Mouse (Mus musculus): ENCODE results near the gene Nr1i2. TPM values are rescaled to one million over a fixed set of nuclear protein-coding genes. Genes with fewer than 3 reads are reported as not detected.

The Nr1i2 gene
- polyA plus RNA-seq, 1 experiment from 2014 or later: 0.09 TPM

- WGBS: 38% methylated on average over 5 of the region's 5 CpGs
- no peaks in the 10 kb centered on the region for H3K36me3 ChIP-seq (ENCODE audit: control insufficient read depth, insufficient read depth)
- H3K27me3 ChIP-seq (ENCODE audit: control insufficient read depth, insufficient read depth, low read length): no peaks in the 10 kb centered on the region
- peaks cover 3% of the 10 kb centered on the region; the same call in 1 of the 2 replicates for H3K4me1 ChIP-seq (ENCODE audit: control insufficient read depth, insufficient read depth, low read length)
- no peak overlapping the region for H3K9ac ChIP-seq (ENCODE audit: low read length)
- H3K9me3 ChIP-seq (replicated peaks; ENCODE audit: control insufficient read depth, low read length): no peaks in the 10 kb centered on the region
- H3K4me2 ChIP-seq (ENCODE audit: low read depth, low read length): no peak overlapping the region
- no peak overlapping the region for H3K4me3 ChIP-seq (ENCODE audit: low read length)
- no peak for ATAC-seq (replicated peaks; ENCODE audit: extremely low read depth, insufficient read depth, low FRiP score)
- H3K27ac ChIP-seq (ENCODE audit: low read length): no peak overlapping the region
These were observed 816 bp upstream of the Nr1i2 start for GRCm38 (mm10) chr16:38295349-38295930.

GRCm38 (mm10) chr16:38290151-38290550, 4.5 kb downstream of the Nr1i2 start:
- WGBS: 63% methylated on average over 2 of the region's 2 CpGs
- H3K27me3 ChIP-seq (ENCODE audit: control insufficient read depth, insufficient read depth, low read length): no peaks in the 10 kb centered on the region
- H3K9ac ChIP-seq (ENCODE audit: low read length): no peak overlapping the region
- H3K36me3 ChIP-seq (ENCODE audit: control insufficient read depth, insufficient read depth): no peaks in the 10 kb centered on the region
- ATAC-seq (replicated peaks; ENCODE audit: extremely low read depth, insufficient read depth, low FRiP score): no peak
- no peak overlapping the region for H3K27ac ChIP-seq (ENCODE audit: low read length)
- no peaks in the 10 kb centered on the region for H3K9me3 ChIP-seq (replicated peaks; ENCODE audit: control insufficient read depth, low read length)
- H3K4me3 ChIP-seq (ENCODE audit: low read length): no peak overlapping the region
- H3K4me2 ChIP-seq (ENCODE audit: low read depth, low read length): no peak overlapping the region
- H3K4me1 ChIP-seq (ENCODE audit: control insufficient read depth, insufficient read depth, low read length): peaks cover under 1% of the 10 kb centered on the region; the same call in 1 of the 2 replicates

DNA sequence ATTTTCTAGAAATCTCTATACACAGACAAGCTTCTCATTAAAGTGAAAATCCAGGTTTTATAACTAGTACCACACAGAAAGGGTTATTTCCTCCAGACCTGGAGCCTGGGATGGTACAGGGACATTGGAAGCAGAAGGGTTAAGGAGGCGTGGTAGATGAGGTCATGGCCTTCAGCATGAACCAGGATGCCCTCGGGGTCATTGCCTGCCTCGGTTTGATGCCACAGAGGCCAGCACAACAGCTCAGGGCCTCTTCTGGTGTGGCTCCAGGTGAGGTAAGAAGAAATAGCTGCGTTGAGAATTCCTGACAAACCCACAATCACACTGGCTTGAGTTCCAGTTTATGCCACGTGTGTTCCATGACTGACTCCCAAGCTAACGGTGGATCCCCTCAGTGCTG, 5.8 kb downstream of the Nr1i2 start:
- no peak overlapping the region for H3K4me3 ChIP-seq (ENCODE audit: low read length)
- H3K27me3 ChIP-seq (ENCODE audit: control insufficient read depth, insufficient read depth, low read length): no peaks in the 10 kb centered on the region
- no peak overlapping the region for H3K4me2 ChIP-seq (ENCODE audit: low read depth, low read length)
- no peaks in the 10 kb centered on the region for H3K4me1 ChIP-seq (ENCODE audit: control insufficient read depth, insufficient read depth, low read length)
- H3K36me3 ChIP-seq (ENCODE audit: control insufficient read depth, insufficient read depth): no peaks in the 10 kb centered on the region
- H3K9me3 ChIP-seq (replicated peaks; ENCODE audit: control insufficient read depth, low read length): no peaks in the 10 kb centered on the region
- no peak overlapping the region for H3K27ac ChIP-seq (ENCODE audit: low read length)
- ATAC-seq (replicated peaks; ENCODE audit: extremely low read depth, insufficient read depth, low FRiP score): no peak
- H3K9ac ChIP-seq (ENCODE audit: low read length): no peak overlapping the region
- WGBS: 29% methylated on average over 6 of the region's 6 CpGs

DNA sequence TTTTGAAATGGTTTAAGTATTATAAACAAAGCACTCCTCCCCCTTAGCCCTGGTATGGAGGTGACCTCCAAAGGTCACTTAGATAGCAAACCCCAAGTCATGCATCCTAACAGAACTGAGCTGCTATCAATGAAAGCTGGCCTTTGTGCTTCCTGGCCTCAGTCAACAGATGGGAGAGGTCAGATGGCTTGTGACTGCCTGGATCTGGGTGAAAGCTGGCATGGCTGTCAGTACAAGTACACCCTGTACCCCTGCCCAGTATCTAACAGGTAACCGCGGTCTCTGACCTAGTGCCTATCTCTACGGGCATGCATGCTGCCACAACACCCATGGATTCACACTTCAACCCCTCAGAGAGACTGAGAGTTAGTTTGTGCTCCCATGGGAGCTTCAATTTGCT, 6.9 kb downstream of the Nr1i2 start:
- Histone ChIP-seq H3K9me3 (replicated peaks; ENCODE audit: control insufficient read depth, low read length) (no peaks in the 10 kb centered on the region), H3K4me1 (ENCODE audit: control insufficient read depth, insufficient read depth, low read length) (no peaks in the 10 kb centered on the region), H3K4me3 (ENCODE audit: low read length) (no peak overlapping the region), H3K9ac (ENCODE audit: low read length) (no peak overlapping the region), H3K4me2 (ENCODE audit: low read depth, low read length) (no peak overlapping the region), H3K36me3 (ENCODE audit: control insufficient read depth, insufficient read depth) (no peaks in the 10 kb centered on the region), H3K27ac (ENCODE audit: low read length) (no peak overlapping the region), H3K27me3 (ENCODE audit: control insufficient read depth, insufficient read depth, low read length) (no peaks in the 10 kb centered on the region)
- WGBS: 64% methylated on average over 3 of the region's 3 CpGs
- ATAC-seq (replicated peaks; ENCODE audit: extremely low read depth, insufficient read depth, low FRiP score): no peak

DNA sequence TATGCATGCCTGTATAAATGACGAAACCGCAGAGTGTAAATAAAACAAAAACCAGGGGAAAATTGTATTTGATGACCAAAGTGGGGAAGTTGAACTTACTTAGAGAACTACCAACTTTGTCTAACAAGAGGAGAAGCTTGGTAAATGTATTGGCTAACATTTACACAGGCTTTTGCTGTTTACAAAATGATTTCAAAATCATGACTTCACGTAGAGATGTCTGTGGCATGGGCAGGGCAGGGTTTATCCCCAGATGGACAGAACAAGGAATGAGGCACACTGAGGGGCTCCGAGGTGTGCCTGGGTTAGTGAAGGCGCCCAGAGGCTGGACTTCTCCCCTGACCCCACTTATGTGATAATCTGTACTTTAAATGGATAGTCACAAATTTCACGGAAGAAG, 7.3 kb downstream of the Nr1i2 start:
- Histone ChIP-seq H3K9me3 (replicated peaks; ENCODE audit: control insufficient read depth, low read length) (no peaks in the 10 kb centered on the region), H3K36me3 (ENCODE audit: control insufficient read depth, insufficient read depth) (no peaks in the 10 kb centered on the region), H3K27ac (ENCODE audit: low read length) (no peak overlapping the region), H3K27me3 (ENCODE audit: control insufficient read depth, insufficient read depth, low read length) (no peaks in the 10 kb centered on the region), H3K9ac (ENCODE audit: low read length) (no peak overlapping the region), H3K4me2 (ENCODE audit: low read depth, low read length) (no peak overlapping the region), H3K4me3 (ENCODE audit: low read length) (no peak overlapping the region), H3K4me1 (ENCODE audit: control insufficient read depth, insufficient read depth, low read length) (no peaks in the 10 kb centered on the region)
- 78% methylated on average over 6 of the region's 6 CpGs for WGBS
- no peak for ATAC-seq (replicated peaks; ENCODE audit: extremely low read depth, insufficient read depth, low FRiP score)

DNA sequence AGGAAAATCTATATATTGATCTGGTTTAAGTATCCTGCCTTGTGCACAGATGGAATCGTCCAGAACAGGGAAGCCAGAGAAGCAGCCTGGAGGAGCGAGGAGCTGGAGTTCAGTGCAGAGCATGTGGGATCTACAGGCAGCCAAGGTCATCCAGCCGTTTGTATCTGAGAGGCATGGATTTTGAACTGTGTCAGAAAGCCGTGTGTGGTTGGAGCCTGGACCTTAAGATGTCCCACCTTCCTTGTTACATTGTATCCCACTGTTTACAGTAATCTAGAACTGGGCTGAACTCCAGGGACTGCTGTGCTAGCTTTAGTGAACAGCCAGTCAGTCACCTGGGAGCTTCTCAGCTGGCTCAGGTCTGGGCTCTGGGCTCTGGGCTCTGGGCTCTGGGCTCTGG, 8.1 kb downstream of the Nr1i2 start:
- H3K4me2 ChIP-seq (ENCODE audit: low read depth, low read length): no peak overlapping the region
- no peaks in the 10 kb centered on the region for H3K4me1 ChIP-seq (ENCODE audit: control insufficient read depth, insufficient read depth, low read length)
- no peak overlapping the region for H3K9ac ChIP-seq (ENCODE audit: low read length)
- H3K27ac ChIP-seq (ENCODE audit: low read length): no peak overlapping the region
- H3K9me3 ChIP-seq (replicated peaks; ENCODE audit: control insufficient read depth, low read length): no peaks in the 10 kb centered on the region
- H3K4me3 ChIP-seq (ENCODE audit: low read length): no peak overlapping the region
- WGBS: 50% methylated on average over 4 of the region's 4 CpGs
- no peaks in the 10 kb centered on the region for H3K36me3 ChIP-seq (ENCODE audit: control insufficient read depth, insufficient read depth)
- ATAC-seq (replicated peaks; ENCODE audit: extremely low read depth, insufficient read depth, low FRiP score): no peak
- no peaks in the 10 kb centered on the region for H3K27me3 ChIP-seq (ENCODE audit: control insufficient read depth, insufficient read depth, low read length)

- H3K9ac ChIP-seq (ENCODE audit: low read length): no peak overlapping the region
- no peak for ATAC-seq (replicated peaks; ENCODE audit: extremely low read depth, insufficient read depth, low FRiP score)
- no peaks in the 10 kb centered on the region for H3K27me3 ChIP-seq (ENCODE audit: control insufficient read depth, insufficient read depth, low read length)
- H3K4me2 ChIP-seq (ENCODE audit: low read depth, low read length): no peak overlapping the region
- no peaks in the 10 kb centered on the region for H3K9me3 ChIP-seq (replicated peaks; ENCODE audit: control insufficient read depth, low read length)
- no peak overlapping the region for H3K27ac ChIP-seq (ENCODE audit: low read length)
- 82% methylated on average over 7 of the region's 7 CpGs for WGBS
- no peak overlapping the region for H3K4me3 ChIP-seq (ENCODE audit: low read length)
- H3K36me3 ChIP-seq (ENCODE audit: control insufficient read depth, insufficient read depth): no peaks in the 10 kb centered on the region
- H3K4me1 ChIP-seq (ENCODE audit: control insufficient read depth, insufficient read depth, low read length): no peaks in the 10 kb centered on the region
These were observed 8.8 kb downstream of the Nr1i2 start for GRCm38 (mm10) chr16:38285801-38286200.

DNA sequence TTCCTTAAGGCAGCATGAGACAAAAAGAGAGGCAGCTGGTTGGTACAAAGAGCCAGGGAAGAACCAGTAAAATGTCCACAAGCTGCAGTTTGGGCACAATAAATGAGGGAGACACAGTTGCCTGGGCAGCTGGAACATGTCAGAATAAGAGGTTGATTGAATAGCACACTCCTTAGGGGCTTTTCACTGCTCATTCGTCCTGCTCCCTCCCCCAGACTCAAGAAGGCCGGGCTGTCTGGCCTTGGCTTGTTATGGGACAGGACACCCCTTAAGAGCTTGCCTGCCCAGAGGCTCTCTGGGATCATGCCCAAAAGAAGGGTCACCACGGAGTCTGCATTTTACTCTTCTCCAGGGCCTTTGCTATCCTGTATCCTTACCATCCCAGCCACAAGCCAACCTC, 11.3 kb downstream of the Nr1i2 start:
- no peak overlapping the region for H3K27ac ChIP-seq (ENCODE audit: low read length)
- H3K9ac ChIP-seq (ENCODE audit: low read length): no peak overlapping the region
- no peaks in the 10 kb centered on the region for H3K27me3 ChIP-seq (ENCODE audit: control insufficient read depth, insufficient read depth, low read length)
- H3K4me3 ChIP-seq (ENCODE audit: low read length): no peak overlapping the region
- no peak for ATAC-seq (replicated peaks; ENCODE audit: extremely low read depth, insufficient read depth, low FRiP score)
- H3K4me2 ChIP-seq (ENCODE audit: low read depth, low read length): no peak overlapping the region
- H3K4me1 ChIP-seq (ENCODE audit: control insufficient read depth, insufficient read depth, low read length): no peaks in the 10 kb centered on the region
- WGBS: 41% methylated on average over 3 of the region's 3 CpGs
- H3K9me3 ChIP-seq (replicated peaks; ENCODE audit: control insufficient read depth, low read length): no peaks in the 10 kb centered on the region
- no peaks in the 10 kb centered on the region for H3K36me3 ChIP-seq (ENCODE audit: control insufficient read depth, insufficient read depth)

DNA sequence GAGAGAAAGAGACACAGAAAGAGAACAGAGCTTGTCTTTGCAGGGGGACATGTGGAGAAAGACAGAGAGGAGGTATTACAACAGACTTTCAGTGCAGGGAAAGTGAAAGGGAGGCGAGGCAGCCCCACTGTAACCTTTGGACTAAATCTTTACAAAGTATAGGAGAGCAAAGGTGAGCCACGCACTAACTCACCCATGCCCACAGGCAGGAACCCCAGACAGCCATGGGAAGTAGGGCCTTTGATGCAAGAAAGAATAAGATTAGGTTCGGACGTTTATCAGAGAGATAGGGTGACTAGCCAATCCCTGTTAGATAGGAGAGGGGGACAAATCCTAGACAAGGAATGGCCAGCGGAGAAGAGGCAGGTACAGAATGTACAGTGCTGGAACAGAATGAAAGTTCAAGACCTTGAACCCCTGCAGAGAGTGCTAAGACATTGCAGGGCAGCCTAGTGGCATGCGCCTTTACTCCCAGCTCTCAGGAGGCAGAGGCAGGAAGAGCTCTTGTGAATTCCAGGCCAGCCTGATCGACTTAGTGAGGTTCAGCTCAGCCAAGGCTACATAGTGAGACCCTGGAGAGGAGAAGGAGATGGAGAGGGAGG, 12.0 kb downstream of the Nr1i2 start:
- Histone ChIP-seq H3K27ac (ENCODE audit: low read length) (no peak overlapping the region), H3K36me3 (ENCODE audit: control insufficient read depth, insufficient read depth) (no peaks in the 10 kb centered on the region), H3K4me3 (ENCODE audit: low read length) (no peak overlapping the region), H3K9me3 (replicated peaks; ENCODE audit: control insufficient read depth, low read length) (no peaks in the 10 kb centered on the region), H3K27me3 (ENCODE audit: control insufficient read depth, insufficient read depth, low read length) (no peaks in the 10 kb centered on the region), H3K4me2 (ENCODE audit: low read depth, low read length) (no peak overlapping the region), H3K9ac (ENCODE audit: low read length) (no peak overlapping the region), H3K4me1 (ENCODE audit: control insufficient read depth, insufficient read depth, low read length) (no peaks in the 10 kb centered on the region)
- WGBS: 64% methylated on average over 7 of the region's 7 CpGs
- no peak for ATAC-seq (replicated peaks; ENCODE audit: extremely low read depth, insufficient read depth, low FRiP score)

Measured in heart, embryonic 16.5 days (tissue).